Mouse (Mus musculus) CD8-positive naive resting alpha-beta T cell, adult 2 months (primary cell): ENCODE measurements at regions not wholly inside any gene's neighbourhood (a gene's known extent, or its start where the extent isn't known, plus 50 kb on each side); places are given as distances from the start of the nearest gene placed in this dataset.

ENCODE experiments used
- DNase-seq, 2 experiments: peaks; one replicate each; pipeline ENCODE4 v3.0.0; 2022; ENCODE audit warnings: low read depth in 2 of 2, low spot score in 2 of 2

- no peak for DNase-seq
These were observed 54.6 kb downstream of the Gm11733 start for GRCm38 (mm10) chr11:117538732-117539131.

- no peak for DNase-seq
These were observed 56.4 kb downstream of the Gm11733 start for GRCm38 (mm10) chr11:117540609-117541008.

- DNase-seq: no peak
These were observed 57.2 kb downstream of the Gm11733 start for GRCm38 (mm10) chr11:117541205-117541884.

GRCm38 (mm10) chr11:117543191-117543590, 59.0 kb downstream of the Gm11733 start:
- no peak for DNase-seq

- no peak for DNase-seq
These were observed 60.3 kb downstream of the Gm11733 start for GRCm38 (mm10) chr11:117544507-117544906.

- no peak for DNase-seq
These were observed 60.8 kb downstream of the Gm11733 start for GRCm38 (mm10) chr11:117544926-117545325.

- no peak for DNase-seq
These were observed 67.8 kb downstream of the Gm11733 start for GRCm38 (mm10) chr11:117551926-117552325.

- DNase-seq: no peak
These were observed 68.3 kb downstream of the Gm11733 start for GRCm38 (mm10) chr11:117552430-117552969.

GRCm38 (mm10) chr11:117554111-117554510, 69.9 kb downstream of the Gm11733 start:
- no peak for DNase-seq

GRCm38 (mm10) chr11:117557474-117558381, 73.6 kb downstream of the Gm11733 start:
- DNase-seq: no peak

- no peak for DNase-seq
These were observed 75.7 kb downstream of the Gm11733 start for GRCm38 (mm10) chr11:117559839-117560238.

GRCm38 (mm10) chr11:117567961-117568605, 83.9 kb downstream of the Gm11733 start:
- DNase-seq: no peak

GRCm38 (mm10) chr11:117568606-117568991, 84.4 kb downstream of the Gm11733 start:
- no peak for DNase-seq

- DNase-seq: no peak
These were observed 84.5 kb upstream of the Tnrc6c start for GRCm38 (mm10) chr11:117569566-117570101.

- DNase-seq: no peak
These were observed 82.2 kb upstream of the Tnrc6c start for GRCm38 (mm10) chr11:117571858-117572257.

- DNase-seq: no peak
These were observed 79.4 kb upstream of the Tnrc6c start for GRCm38 (mm10) chr11:117574721-117575120.

GRCm38 (mm10) chr11:117579121-117579520, 75.0 kb upstream of the Tnrc6c start:
- no peak for DNase-seq

- DNase-seq: no peak
These were observed 74.4 kb upstream of the Tnrc6c start for GRCm38 (mm10) chr11:117579720-117580119.

- no peak for DNase-seq
These were observed 70.6 kb upstream of the Tnrc6c start for GRCm38 (mm10) chr11:117583478-117583877.

GRCm38 (mm10) chr11:117585556-117585955, 68.5 kb upstream of the Tnrc6c start:
- DNase-seq: no peak

- no peak for DNase-seq
These were observed 68.0 kb upstream of the Tnrc6c start for GRCm38 (mm10) chr11:117586063-117586462.
